Mouse (Mus musculus) MEL (cell line): ENCODE data around the gene Mtx1. TPM values are rescaled to one million over a fixed set of nuclear protein-coding genes. Genes with fewer than 3 reads are reported as not detected.

Source experiments
- DNase-seq: peaks from one replicate; pipeline ENCODE4 v3.0.0; 2011; ENCODE audit warnings: low read depth, low spot score
- H3K27ac ChIP-seq: 2 replicates; pipeline ENCODE4 v1.5.1; 2012; ENCODE audit warnings: low read depth, mild to moderate bottlenecking, control low read depth, low read length, moderate library complexity; ENCODE audit not compliant: control insufficient read depth
- H3K27me3 ChIP-seq, 2 experiments: fragments of 150-350 bp in 1 of 2; sonication (generic) in 1 of 2; 2 replicates each; pipeline ENCODE4 v1.6.1; 2012; ENCODE audit warnings: low read length in 2 of 2, mild to moderate bottlenecking in 2 of 2, improper control_type of control experiment in 1 of 2, moderate library complexity in 1 of 2; ENCODE audit not compliant: insufficient read depth in 2 of 2, control insufficient read depth in 1 of 2
- H3K36me3 ChIP-seq, 2 experiments: 2 replicates each; pipeline ENCODE4 v1.6.1; 2012 to 2014; ENCODE audit warnings: low read length in 2 of 2, improper control_type of control experiment in 1 of 2, inconsistent platforms in 1 of 2, mild to moderate bottlenecking in 1 of 2; ENCODE audit not compliant: insufficient read depth in 2 of 2, control insufficient read depth in 1 of 2
- H3K4me1 ChIP-seq, 2 experiments: fragments of 150-350 bp in 1 of 2; sonication (generic) in 1 of 2; 2 replicates each; pipeline ENCODE4 v1.6.1; 2012; ENCODE audit warnings: low read length in 2 of 2, improper control_type of control experiment in 1 of 2, mild to moderate bottlenecking in 1 of 2; ENCODE audit not compliant: insufficient read depth in 2 of 2, control insufficient read depth in 1 of 2
- H3K4me3 ChIP-seq, 2 experiments: fragments of 150-350 bp in 1 of 2; sonication (generic) in 1 of 2; 2 replicates each; pipeline ENCODE4 v1.5.1; 2012; ENCODE audit warnings: low read depth in 2 of 2, low read length in 2 of 2, mild to moderate bottlenecking in 2 of 2, moderate library complexity in 2 of 2, control low read depth in 1 of 2, improper control_type of control experiment in 1 of 2; ENCODE audit not compliant: control insufficient read depth in 1 of 2, insufficient read depth in 1 of 2
- H3K79me2 ChIP-seq: 2 replicates; pipeline ENCODE4 v1.6.1; 2012; ENCODE audit warnings: mild to moderate bottlenecking, low read length, moderate library complexity; ENCODE audit not compliant: control insufficient read depth, poor library complexity, insufficient read depth
- H3K9ac ChIP-seq: 2 replicates; pipeline ENCODE4 v1.6.1; 2012; ENCODE audit warnings: low read depth, mild to moderate bottlenecking, control low read depth, low read length, moderate library complexity; ENCODE audit not compliant: control insufficient read depth, poor library complexity, severe bottlenecking
- H3K9me3 ChIP-seq: fragments of 150-350 bp; sonication (generic); replicated peaks from 2 replicates; pipeline ENCODE4 v1.6.1; 2012; ENCODE audit warnings: mild to moderate bottlenecking, low read length, improper control_type of control experiment, moderate library complexity; ENCODE audit not compliant: insufficient read depth
- BHLHE40 ChIP-seq: IDR thresholded peaks from 2 replicates; pipeline ENCODE4 v1.6.1; 2012; ENCODE audit warnings: low read depth, mild to moderate bottlenecking, inconsistent platforms, low read length, improper control_type of control experiment, borderline replicate concordance
- CHD2 ChIP-seq: IDR thresholded peaks from 2 replicates; pipeline ENCODE4 v1.6.1; 2011; ENCODE audit warnings: low read length, improper control_type of control experiment
- EP300 ChIP-seq, 2 experiments: IDR thresholded peaks; 2 replicates each; pipeline ENCODE4 v1.6.1; 2011; ENCODE audit warnings: improper control_type of control experiment in 2 of 2, low read length in 2 of 2, low read depth in 1 of 2, mild to moderate bottlenecking in 1 of 2
- ETS1 ChIP-seq: IDR thresholded peaks from 2 replicates; pipeline ENCODE4 v1.6.1; 2012; ENCODE audit warnings: low read depth, mild to moderate bottlenecking, inconsistent platforms, low read length, improper control_type of control experiment, moderate library complexity
- GATA1 ChIP-seq: IDR thresholded peaks from 2 replicates; pipeline ENCODE4 v1.6.1; 2011; ENCODE audit warnings: low read depth, low read length, improper control_type of control experiment
- HCFC1 ChIP-seq: IDR thresholded peaks from 2 replicates; pipeline ENCODE4 v1.6.1; 2012; ENCODE audit warnings: low read depth, mild to moderate bottlenecking, inconsistent platforms, low read length, improper control_type of control experiment, moderate library complexity
- KAT2A ChIP-seq: conservative IDR thresholded peaks from 2 replicates; pipeline ENCODE4 v1.6.1; 2012; ENCODE audit warnings: low read depth, low read length, improper control_type of control experiment, inconsistent platforms
- MAFK ChIP-seq: IDR thresholded peaks from 2 replicates; pipeline ENCODE4 v1.6.1; 2011; ENCODE audit warnings: low read depth, mild to moderate bottlenecking, low read length, improper control_type of control experiment, borderline replicate concordance
- MAX ChIP-seq: IDR thresholded peaks from 2 replicates; pipeline ENCODE4 v1.6.1; 2011; ENCODE audit warnings: low read length, improper control_type of control experiment
- MAZ ChIP-seq: IDR thresholded peaks from 2 replicates; pipeline ENCODE4 v1.6.1; 2012; ENCODE audit warnings: low read depth, mild to moderate bottlenecking, inconsistent platforms, low read length, improper control_type of control experiment
- MXI1 ChIP-seq: IDR thresholded peaks from 2 replicates; pipeline ENCODE4 v1.6.1; 2011; ENCODE audit warnings: mild to moderate bottlenecking, low read depth, low read length, improper control_type of control experiment
- NRF1 ChIP-seq: IDR thresholded peaks from 2 replicates; pipeline ENCODE4 v1.6.1; 2014; ENCODE audit warnings: low read depth, mild to moderate bottlenecking, inconsistent platforms, low read length, improper control_type of control experiment, moderate library complexity; ENCODE audit not compliant: poor library complexity, insufficient read depth, severe bottlenecking
- POLR2A ChIP-seq, 2 experiments: IDR thresholded peaks; 2 replicates each; pipeline ENCODE4 v1.6.1; 2011 to 2012; ENCODE audit warnings: low read length in 2 of 2, mild to moderate bottlenecking in 2 of 2, control low read depth in 1 of 2, improper control_type of control experiment in 1 of 2, low read depth in 1 of 2, moderate library complexity in 1 of 2; ENCODE audit not compliant: control insufficient read depth in 1 of 2, insufficient read depth in 1 of 2, poor library complexity in 1 of 2
- POLR2AphosphoS2 ChIP-seq: IDR thresholded peaks from 2 replicates; pipeline ENCODE4 v1.6.1; 2011; ENCODE audit warnings: low read length, improper control_type of control experiment
- POLR2AphosphoS5 ChIP-seq: IDR thresholded peaks from 2 replicates; pipeline ENCODE4 v1.6.1; 2012; ENCODE audit warnings: low read depth, borderline replicate concordance, mild to moderate bottlenecking, inconsistent platforms, low read length, moderate library complexity, mixed read lengths
- RCOR1 ChIP-seq: IDR thresholded peaks from 2 replicates; pipeline ENCODE4 v1.6.1; 2012; ENCODE audit warnings: low read depth, mild to moderate bottlenecking, inconsistent platforms, low read length, improper control_type of control experiment
- SIN3A ChIP-seq: IDR thresholded peaks from 2 replicates; pipeline ENCODE4 v1.6.1; 2012; ENCODE audit warnings: low read length, improper control_type of control experiment, inconsistent platforms
- TBP ChIP-seq: IDR thresholded peaks from 2 replicates; pipeline ENCODE4 v1.8.0; 2011; ENCODE audit warnings: low read depth, low read length, improper control_type of control experiment
- USF1 ChIP-seq: IDR thresholded peaks from 2 replicates; pipeline ENCODE4 v1.6.1; 2014; ENCODE audit warnings: low read depth, mild to moderate bottlenecking, inconsistent platforms, low read length, improper control_type of control experiment, moderate library complexity
- ZKSCAN1 ChIP-seq: IDR thresholded peaks from 2 replicates; pipeline ENCODE4 v1.6.1; 2012; ENCODE audit warnings: low read depth, mild to moderate bottlenecking, inconsistent platforms, low read length, improper control_type of control experiment, moderate library complexity
- ZNF384 ChIP-seq: IDR thresholded peaks from 2 replicates; pipeline ENCODE4 v1.6.1; 2012; ENCODE audit warnings: low read depth, mild to moderate bottlenecking, inconsistent platforms, low read length, improper control_type of control experiment
- polyA plus RNA-seq, 2 experiments: library from polyadenylated mRNA; stranded (reverse) in 1 of 2; unstranded in 1 of 2; fragments of >175 nt in 1 of 2; fragments of >200 nt in 1 of 2; gene quantifications; 2 replicates each; pipeline versions ENCODE4 v1.2.1 to v1.2.4; 2012; ENCODE audit warnings: low replicate concordance in 2 of 2, low read depth in 1 of 2; ENCODE audit not compliant: insufficient read length in 2 of 2, insufficient read depth in 1 of 2, missing spikeins in 1 of 2
- total RNA-seq: library from RNA; depleted of rRNA; stranded (reverse); fragments of 300-350 nt; gene quantifications from 2 replicates; pipeline ENCODE4 v1.2.3, GENCODE M21; 2012

Gene Mtx1
- total and polyA plus RNA-seq, 3 experiments: 314 to 369 TPM; not detected in 1

DNA sequence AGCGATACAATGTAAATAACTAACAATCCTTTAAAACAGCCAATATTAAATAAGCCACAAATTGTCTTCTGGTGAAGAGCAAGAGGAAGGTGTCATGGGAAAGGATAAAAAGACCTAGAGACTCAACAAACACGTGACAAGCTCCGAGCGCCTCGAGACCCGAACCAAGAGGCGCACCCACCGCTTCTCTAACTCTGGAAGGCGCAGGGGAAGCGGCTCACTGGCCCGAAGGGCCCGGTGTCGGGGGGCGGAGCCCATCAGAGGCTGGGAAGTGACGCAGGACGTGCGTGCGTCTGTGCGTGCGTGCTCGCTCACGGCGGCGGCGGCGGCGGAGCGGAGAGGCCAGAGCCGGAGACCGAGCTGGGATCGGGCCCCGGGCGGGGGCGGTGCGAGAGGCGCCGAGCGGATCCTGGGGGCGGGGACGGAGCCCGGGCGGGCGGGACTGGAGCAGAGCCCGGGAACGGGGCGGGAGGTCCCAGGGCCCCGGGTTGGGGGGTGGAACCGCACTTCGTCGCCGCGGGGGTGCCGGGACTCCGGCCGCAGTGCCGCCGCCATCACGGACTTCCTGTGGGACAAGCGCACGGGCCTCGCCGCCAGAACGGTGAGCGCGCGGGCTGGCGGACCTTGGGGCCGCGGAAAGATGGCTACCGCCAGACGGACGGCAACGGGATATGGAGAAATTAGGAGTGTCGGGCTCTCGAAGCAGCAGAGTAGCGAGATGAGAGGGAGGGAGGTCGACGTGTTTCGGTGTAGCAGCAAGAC lies 62.2 kb downstream of the Mtx1 start, which contains the start of gene Clk2 (continued):
- TF ChIP-seq CHD2: no peak
- TF ChIP-seq POLR2AphosphoS2: peak; percentile 98
- TF ChIP-seq MAFK: no peak
- no peak for TF ChIP-seq POLR2AphosphoS5
- TF ChIP-seq, all 39 proteins: peak for 24

DNA sequence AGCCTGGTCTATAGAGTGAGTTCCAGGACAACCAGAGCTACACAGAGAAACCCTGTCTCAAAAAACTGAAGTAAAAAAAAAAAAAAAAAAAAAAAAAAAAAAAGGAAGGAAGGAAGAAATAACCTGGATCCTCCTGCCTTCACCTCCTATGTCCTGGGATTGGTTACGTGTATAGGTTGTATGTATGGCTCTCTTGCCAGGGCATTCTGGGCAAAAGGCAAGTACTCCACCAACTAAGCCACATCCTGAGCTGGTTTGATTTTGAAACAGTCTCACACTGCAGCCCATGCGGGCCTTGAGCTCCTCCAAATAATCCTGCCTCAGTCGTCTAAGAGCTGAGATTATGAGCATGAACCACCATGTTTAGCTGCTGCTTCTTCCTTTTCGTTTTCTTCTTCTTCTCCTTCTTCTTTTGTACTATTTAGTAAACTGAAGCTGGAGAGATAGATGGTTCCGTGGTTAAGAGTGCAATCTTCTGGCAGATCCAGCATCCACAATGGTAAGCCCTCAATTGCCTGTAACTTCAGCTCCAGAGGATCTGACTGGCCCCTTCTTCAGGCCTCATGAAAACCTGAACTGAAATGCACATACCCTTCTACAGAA lies 63.1 kb downstream of the Mtx1 start:
- peak overlapping the region; percentile 89 for H3K27ac ChIP-seq
- TF ChIP-seq MAX: peak; percentile 16; the same call in 1 of the 2 replicates
- TF ChIP-seq GATA1: no peak
- TF ChIP-seq POLR2A (IDR thresholded peaks at IDR 0.05; ENCODE audit: control insufficient read depth in 1 of 2, insufficient read depth in 1 of 2, low read depth in 1 of 2, low read length in 2 of 2, poor library complexity in 1 of 2): no peak
- TF ChIP-seq ETS1: no peak
- 0 out of 2 replicates have a peak, but pooled peaks have one; percentile 5 for TF ChIP-seq NRF1
- no peak for TF ChIP-seq USF1
- no peak for TF ChIP-seq MAZ
- peak; percentile 21; the same call in 1 of the 2 replicates for TF ChIP-seq RCOR1
- peak; percentile 92 for TF ChIP-seq ZNF384
- TF ChIP-seq SIN3A: no peak; the same call in 1 of the 2 replicates
- 0 out of 2 replicates have a peak, but pooled peaks have one; percentile 22 for TF ChIP-seq ZKSCAN1
- TF ChIP-seq BHLHE40: no peak
- no peak for TF ChIP-seq KAT2A
- TF ChIP-seq TBP: peak; percentile 57; the same call in 1 of the 2 replicates
- 0 out of 4 replicates have a peak, but pooled peaks of 1 of the 2 experiments have one; percentile 28 for TF ChIP-seq EP300 (IDR thresholded peaks at IDR 0.05; ENCODE audit: low read depth in 1 of 2, low read length in 2 of 2)
- TF ChIP-seq MXI1: no peak
- peak; percentile 8; the same call in 1 of the 2 replicates for TF ChIP-seq HCFC1
- H3K4me1 ChIP-seq: peaks cover 10 to 26% of the 10 kb centered on the region in 2 experiments
- DNase-seq: peak; percentile 75
- peaks cover 8 to 19% of the 10 kb centered on the region in 2 experiments for H3K36me3 ChIP-seq
- peaks cover 27% of the 10 kb centered on the region for H3K79me2 ChIP-seq
- H3K9ac ChIP-seq: peak overlapping the region; percentile 95
- H3K27me3 ChIP-seq: no peaks in the 10 kb centered on the region
- no peaks in the 10 kb centered on the region for H3K9me3 ChIP-seq
- peak overlapping the region; percentile 76 to 80 for H3K4me3 ChIP-seq
